Mouse (Mus musculus) lung, postnatal 0 days (tissue): Measurements from ENCODE around the gene Ttll9. TPM values are rescaled to one million over a fixed set of nuclear protein-coding genes. Genes with fewer than 3 reads are reported as not detected.

Experiments
- ATAC-seq: fragments of 200-750 bp; cut with Nextera tagmentation; 2 replicates; pipeline ENCODE4 v1.8.0; 2017; ENCODE audit warnings: moderate library complexity
- DNase-seq: peaks from one replicate; pipeline ENCODE4 v3.0.0-alpha.2; 2016; ENCODE audit warnings: low spot score
- H3K27ac ChIP-seq: fragments of 300-500 bp; sonication (generic); 2 replicates; pipeline ENCODE4 v1.5.1; 2014; ENCODE audit warnings: antibody characterized with exemption, mild to moderate bottlenecking, low read length, mixed read lengths
- H3K27me3 ChIP-seq: fragments of 300-500 bp; sonication (generic); replicated peaks from 2 replicates; pipeline ENCODE4 v1.6.1; 2014; ENCODE audit warnings: low read length, mixed read lengths; ENCODE audit not compliant: insufficient read depth
- H3K36me3 ChIP-seq: fragments of 300-500 bp; sonication (generic); 2 replicates; pipeline ENCODE4 v1.6.1; 2014; ENCODE audit warnings: low read length, mixed read lengths; ENCODE audit not compliant: insufficient read depth
- H3K4me1 ChIP-seq: fragments of 300-500 bp; sonication (generic); 2 replicates; pipeline ENCODE4 v1.6.1; 2014; ENCODE audit warnings: antibody characterized with exemption, low read depth, low read length, mixed read lengths; ENCODE audit not compliant: insufficient read depth
- H3K4me2 ChIP-seq: fragments of 300-500 bp; sonication (generic); replicated peaks from 2 replicates; pipeline ENCODE4 v1.6.1; 2014; ENCODE audit warnings: low read depth, mild to moderate bottlenecking, low read length, moderate library complexity, mixed read lengths
- H3K4me3 ChIP-seq: fragments of 300-500 bp; sonication (generic); 2 replicates; pipeline ENCODE4 v1.5.1; 2014; ENCODE audit warnings: low read depth, low read length
- H3K9ac ChIP-seq: fragments of 300-500 bp; sonication (generic); replicated peaks from 2 replicates; pipeline ENCODE4 v1.6.1; 2014; ENCODE audit warnings: low read depth, mild to moderate bottlenecking
- H3K9me3 ChIP-seq: fragments of 300-500 bp; sonication (generic); 2 replicates; pipeline ENCODE4 v1.6.1; 2016; ENCODE audit warnings: low read length, mixed read lengths
- CTCF ChIP-seq: IDR thresholded peaks from 2 replicates; pipeline ENCODE4 v1.5.1; 2016; ENCODE audit warnings: antibody characterized with exemption, mild to moderate bottlenecking
- EP300 ChIP-seq: IDR thresholded peaks from 2 replicates; pipeline ENCODE4 v1.6.1; 2016; ENCODE audit warnings: antibody characterized with exemption, mild to moderate bottlenecking, control low read depth
- WGBS: fragments of 180-500 bp; shearing (Covaris S2); extraction: QIAGEN DNeasy Blood & Tissue Kit; methylation state at CpG from one replicate; pipeline ENCODE4 v1.1.7; 2014; 5-methylcytosine and 5-hydroxymethylcytosine counted together
- polyA plus RNA-seq: library from polyadenylated mRNA; unstranded; fragments of >200 nt; fragmentation: Nextera tagmentation; extraction: Ambion mirVana; gene quantifications from 2 replicates; pipeline ENCODE4 v1.2.1, GENCODE M21; 2015

Ttll9 gene
- 1.1 and 1.8 TPM in 2 replicates for polyA plus RNA-seq

- DNase-seq, result peak; percentile 94
- no peak within 1 kb of the TSS for H3K27ac ChIP-seq
- peak within 1 kb of the TSS; percentile 40 for H3K4me3 ChIP-seq
- H3K27me3 ChIP-seq, result no peaks in the 10 kb centered on the region
- H3K9ac ChIP-seq, result 0 out of 2 replicates have a peak within 1 kb of the TSS, but pooled peaks have one; percentile 6
- no peak for TF ChIP-seq EP300
- TF ChIP-seq CTCF, result no peak
- H3K36me3 ChIP-seq, result no peaks in the 10 kb centered on the region
- H3K4me2 ChIP-seq, result peak within 1 kb of the TSS; percentile 59
- H3K9me3 ChIP-seq, result no peaks in the 10 kb centered on the region
- H3K4me1 ChIP-seq, result no peaks in the 10 kb centered on the region
- peak; percentile 96 for ATAC-seq
- WGBS, result 3% methylated on average over 34 of the region's 34 CpGs
Observed at GRCm38 (mm10) chr2:152962091-152962793, at the start of gene Ttll9. Gene Ttll9, plus strand, starts transcription at chr2:152962485.

DNA sequence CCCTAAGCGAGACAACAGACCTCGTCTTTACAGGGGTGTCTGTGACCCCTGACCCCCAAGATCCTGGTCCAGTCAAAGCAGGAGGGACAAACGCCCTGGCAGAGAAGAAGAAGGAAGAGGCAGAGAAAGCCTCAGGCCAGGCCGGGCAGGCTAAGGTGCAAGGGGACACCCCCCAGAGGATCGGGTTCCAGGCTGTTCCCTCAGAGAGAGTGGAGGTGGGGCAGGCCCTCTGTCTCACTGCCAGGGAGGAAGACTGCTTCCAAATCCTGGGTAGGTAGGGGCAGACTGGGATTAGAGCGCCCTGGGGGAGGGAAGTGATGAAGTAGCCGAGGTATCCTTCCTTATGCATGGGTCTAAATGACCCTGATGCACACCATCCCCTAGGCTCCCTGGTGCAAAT is 48.8 kb upstream of the Ttll9 start:
- peaks cover 2% of the 10 kb centered on the region; the same call in 1 of the 2 replicates for H3K4me1 ChIP-seq
- no peak overlapping the region for H3K9ac ChIP-seq
- no peak for TF ChIP-seq CTCF
- no peak for TF ChIP-seq EP300
- no peaks in the 10 kb centered on the region for H3K36me3 ChIP-seq
- peaks cover 17% of the 10 kb centered on the region for H3K27me3 ChIP-seq
- WGBS, result 31% methylated on average over 7 of the region's 7 CpGs
- H3K27ac ChIP-seq, result no peak overlapping the region
- ATAC-seq (no peak), DNase-seq (no peak)
- H3K9me3 ChIP-seq, result no peaks in the 10 kb centered on the region
- H3K4me2 ChIP-seq, result no peak overlapping the region
- H3K4me3 ChIP-seq, result no peak overlapping the region

- peak; percentile 98 for TF ChIP-seq CTCF
- no peak for TF ChIP-seq EP300
- Histone ChIP-seq H3K27me3 (peaks cover 17% of the 10 kb centered on the region), H3K27ac (no peak overlapping the region), H3K4me2 (peak overlapping the region; percentile 33), H3K9ac (no peak overlapping the region), H3K4me1 (peaks cover 2% of the 10 kb centered on the region; the same call in 1 of the 2 replicates), H3K9me3 (no peaks in the 10 kb centered on the region), H3K36me3 (no peaks in the 10 kb centered on the region), H3K4me3 (no peak overlapping the region)
- 2% methylated on average over 18 of the region's 18 CpGs for WGBS
- peak; percentile 88 for DNase-seq
- ATAC-seq, result peak; percentile 82
Observed at GRCm38 (mm10) chr2:152914310-152915120, 47.8 kb upstream of the Ttll9 start.

DNA sequence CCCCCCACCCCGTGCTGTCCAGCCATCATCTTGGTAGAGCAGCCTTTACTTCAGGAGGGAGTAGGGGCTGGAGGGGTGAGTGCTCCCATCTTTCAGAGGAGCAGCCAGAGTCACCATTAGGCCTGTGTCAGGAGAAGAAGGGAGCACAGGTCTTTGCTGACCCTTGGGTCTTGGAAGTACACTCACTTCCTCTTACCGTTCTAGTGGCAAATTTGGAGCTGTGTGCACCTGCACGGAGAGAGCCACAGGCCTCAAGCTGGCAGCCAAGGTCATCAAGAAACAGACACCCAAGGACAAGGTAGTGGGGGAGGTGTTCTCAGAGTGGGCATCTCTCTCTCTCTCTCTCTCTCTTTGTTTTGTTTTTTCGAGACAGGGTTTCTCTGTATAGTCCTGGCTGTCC is 46.8 kb upstream of the Ttll9 start:
- Histone ChIP-seq H3K4me1 (peaks cover 2% of the 10 kb centered on the region; the same call in 1 of the 2 replicates), H3K4me2 (no peak overlapping the region), H3K4me3 (no peak overlapping the region), H3K27ac (no peak overlapping the region), H3K9ac (no peak overlapping the region), H3K36me3 (no peaks in the 10 kb centered on the region), H3K9me3 (no peaks in the 10 kb centered on the region), H3K27me3 (peaks cover 17% of the 10 kb centered on the region)
- DNase-seq (no peak), ATAC-seq (no peak)
- WGBS, result 50% methylated on average over 4 of the region's 4 CpGs
- TF ChIP-seq CTCF (no peak), EP300 (no peak)

GRCm38 (mm10) chr2:152916111-152916510 is 46.2 kb upstream of the Ttll9 start:
- Histone ChIP-seq H3K36me3 (no peaks in the 10 kb centered on the region), H3K9ac (no peak overlapping the region), H3K4me2 (no peak overlapping the region), H3K27ac (no peak overlapping the region), H3K4me1 (peaks cover 2% of the 10 kb centered on the region; the same call in 1 of the 2 replicates), H3K27me3 (peaks cover 17% of the 10 kb centered on the region), H3K9me3 (no peaks in the 10 kb centered on the region), H3K4me3 (no peak overlapping the region)
- no peak for ATAC-seq
- WGBS, result 47% methylated on average over 5 of the region's 5 CpGs
- no peak for DNase-seq
- TF ChIP-seq EP300, result no peak
- TF ChIP-seq CTCF, result no peak

DNA sequence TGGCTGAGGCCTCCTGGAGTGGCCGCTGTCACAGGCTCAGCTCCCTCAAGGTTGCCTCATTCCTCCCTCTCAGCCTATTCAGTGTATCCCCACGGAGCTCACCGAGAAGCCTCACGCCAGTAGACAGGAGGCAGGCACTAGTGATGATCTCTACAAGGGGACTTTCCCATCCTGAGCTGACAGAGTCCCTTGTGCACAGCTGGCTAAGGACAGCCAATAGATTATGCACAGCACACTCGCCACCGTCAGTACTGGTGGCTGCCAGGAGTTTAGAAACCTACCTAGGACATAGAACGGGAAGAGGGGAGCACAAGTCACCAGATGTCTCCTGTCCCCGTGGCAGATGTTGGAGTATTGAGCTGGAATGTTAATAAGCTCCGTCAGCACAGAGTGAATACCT is 44.6 kb upstream of the Ttll9 start:
- no peak for TF ChIP-seq CTCF
- TF ChIP-seq EP300, result no peak
- 44% methylated on average over 9 of the region's 9 CpGs for WGBS
- Histone ChIP-seq H3K4me1 (peaks cover 2% of the 10 kb centered on the region; the same call in 1 of the 2 replicates), H3K9me3 (no peaks in the 10 kb centered on the region), H3K4me2 (no peak overlapping the region), H3K4me3 (no peak overlapping the region), H3K27ac (no peak overlapping the region), H3K36me3 (no peaks in the 10 kb centered on the region), H3K27me3 (0 out of 2 replicates have a peak, but pooled peaks cover 6% of the 10 kb centered on the region), H3K9ac (no peak overlapping the region)
- no peak for DNase-seq
- no peak for ATAC-seq
